Mouse (Mus musculus): ENCODE data around the gene Tacc2.

Tacc2 gene

DNA sequence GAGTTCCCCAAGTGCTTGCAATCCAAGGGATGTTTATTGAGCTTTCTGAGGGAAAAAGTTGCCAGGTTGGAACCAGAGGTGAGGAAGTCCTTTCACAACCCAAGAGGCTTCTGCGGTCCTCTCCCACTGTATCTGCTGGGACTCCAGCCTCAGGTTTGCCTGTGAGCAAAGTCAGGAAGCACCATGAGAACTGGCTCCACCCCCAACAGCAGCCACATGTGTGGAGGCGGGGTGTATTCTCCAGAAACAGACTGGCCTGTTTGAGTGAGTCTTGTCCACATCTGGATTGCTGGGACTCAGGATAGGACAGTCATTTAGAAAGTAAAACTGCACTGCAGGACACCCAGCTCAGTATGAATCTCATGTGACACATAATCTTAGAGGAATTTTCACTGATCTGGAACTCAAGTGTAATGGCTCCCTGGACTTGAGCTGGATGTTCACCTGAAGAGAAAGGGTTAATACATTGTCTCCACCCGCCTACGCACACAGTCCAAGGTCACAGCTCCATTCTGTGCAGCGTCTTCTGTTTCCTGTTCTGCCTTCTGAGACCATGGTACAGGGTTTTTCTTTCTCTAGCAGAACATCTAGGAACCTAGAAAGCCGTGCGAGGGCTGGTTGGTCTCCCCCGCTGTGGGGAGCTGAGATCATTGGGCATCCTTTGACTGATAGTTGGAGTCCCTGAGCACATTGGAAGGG, 149.6 kb downstream of the Tacc2 start:
- DNase-seq (ENCODE audit: low spot score) = no peak

- no peak for DNase-seq (ENCODE audit: low spot score)
Observed at GRCm38 (mm10) chr7:130727560-130727959, 150.3 kb downstream of the Tacc2 start.

DNA sequence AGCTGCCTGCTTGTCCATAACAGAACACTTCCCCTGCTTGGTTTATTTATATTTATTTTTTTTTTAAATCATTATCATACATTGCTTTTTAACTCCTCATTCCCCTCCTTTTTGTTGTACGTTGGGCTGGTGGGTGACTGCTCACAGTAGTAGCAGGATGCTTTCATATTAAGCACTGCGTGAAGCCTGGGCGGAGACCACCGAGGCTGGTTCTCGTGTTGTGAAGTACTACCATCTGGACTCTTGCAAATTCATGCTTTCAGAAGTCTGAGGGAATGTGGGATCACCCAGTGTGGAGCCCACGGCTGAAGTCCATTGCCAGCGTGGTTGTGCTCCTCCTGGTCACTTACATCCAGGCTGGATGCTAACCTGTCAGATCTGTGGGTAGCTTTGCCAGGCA, 154.6 kb downstream of the Tacc2 start:
- no peak for DNase-seq (ENCODE audit: low spot score)

- no peak for DNase-seq (ENCODE audit: low spot score)
Observed at GRCm38 (mm10) chr7:130732908-130733307, 155.7 kb downstream of the Tacc2 start.

DNA sequence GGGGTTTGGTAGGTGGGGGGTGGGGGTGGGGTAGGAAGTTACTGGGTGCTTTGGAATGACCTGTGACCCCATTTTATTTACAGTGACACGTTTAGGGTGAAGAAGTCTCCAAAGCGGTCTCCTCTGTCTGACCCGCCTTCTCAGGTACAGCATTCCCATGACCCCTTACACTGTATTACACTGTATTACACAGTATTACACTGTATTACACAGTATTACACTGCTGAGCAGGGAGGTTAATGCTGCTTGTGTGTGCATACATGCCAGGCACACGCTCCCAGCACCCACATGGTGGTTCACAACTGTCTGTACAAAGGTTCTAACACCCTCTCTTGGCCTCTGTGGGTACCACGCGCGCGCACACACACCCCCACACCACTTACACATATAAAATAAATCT, 156.2 kb downstream of the Tacc2 start:
- DNase-seq (ENCODE audit: low spot score) = no peak

GRCm38 (mm10) chr7:130734195-130734787, 157.1 kb downstream of the Tacc2 start:
- DNase-seq (ENCODE audit: low spot score) = no peak

GRCm38 (mm10) chr7:130741099-130741498, 163.9 kb downstream of the Tacc2 start:
- no peak for DNase-seq (ENCODE audit: low spot score)

DNA sequence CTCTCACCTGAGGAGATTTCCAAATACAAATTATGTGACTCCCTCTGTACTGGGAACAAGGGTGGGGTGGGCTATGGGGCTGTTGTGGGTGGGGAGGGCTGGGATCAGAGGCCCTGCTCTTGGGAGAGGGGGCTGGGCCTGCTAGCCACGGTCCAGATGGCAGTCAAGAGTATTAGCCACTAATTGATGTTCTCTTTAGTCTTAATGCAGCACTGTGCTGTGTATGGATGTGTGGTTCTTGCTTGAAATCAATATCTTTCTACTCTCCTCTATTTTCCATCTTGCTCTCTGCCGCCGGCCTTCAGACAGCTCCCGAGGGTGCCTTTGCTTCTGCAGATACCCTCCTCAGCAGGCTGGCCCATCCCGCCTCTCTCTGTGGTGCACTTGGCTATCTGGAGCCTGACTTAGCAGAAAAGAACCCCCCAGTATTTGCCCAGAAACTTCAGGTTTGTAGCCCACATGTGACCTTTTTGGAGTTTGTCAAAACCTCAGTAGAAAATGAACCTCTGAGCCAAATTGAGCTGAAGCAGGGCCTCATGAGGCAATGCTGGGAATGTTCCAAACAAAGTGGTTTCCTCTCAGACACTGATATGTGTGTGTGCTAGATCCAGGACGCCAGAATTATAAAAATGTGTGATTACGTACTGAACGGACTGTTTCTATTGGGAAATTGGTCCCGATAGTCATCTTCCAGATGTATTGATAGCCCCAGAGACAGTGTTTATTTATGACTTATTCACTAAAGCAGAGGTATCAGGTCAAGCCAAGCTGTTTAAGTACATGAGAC, 166.2 kb downstream of the Tacc2 start:
- DNase-seq (ENCODE audit: low spot score) = no peak

- no peak for DNase-seq (ENCODE audit: low spot score)
Observed at GRCm38 (mm10) chr7:130749165-130749564, 171.9 kb downstream of the Tacc2 start.

DNA sequence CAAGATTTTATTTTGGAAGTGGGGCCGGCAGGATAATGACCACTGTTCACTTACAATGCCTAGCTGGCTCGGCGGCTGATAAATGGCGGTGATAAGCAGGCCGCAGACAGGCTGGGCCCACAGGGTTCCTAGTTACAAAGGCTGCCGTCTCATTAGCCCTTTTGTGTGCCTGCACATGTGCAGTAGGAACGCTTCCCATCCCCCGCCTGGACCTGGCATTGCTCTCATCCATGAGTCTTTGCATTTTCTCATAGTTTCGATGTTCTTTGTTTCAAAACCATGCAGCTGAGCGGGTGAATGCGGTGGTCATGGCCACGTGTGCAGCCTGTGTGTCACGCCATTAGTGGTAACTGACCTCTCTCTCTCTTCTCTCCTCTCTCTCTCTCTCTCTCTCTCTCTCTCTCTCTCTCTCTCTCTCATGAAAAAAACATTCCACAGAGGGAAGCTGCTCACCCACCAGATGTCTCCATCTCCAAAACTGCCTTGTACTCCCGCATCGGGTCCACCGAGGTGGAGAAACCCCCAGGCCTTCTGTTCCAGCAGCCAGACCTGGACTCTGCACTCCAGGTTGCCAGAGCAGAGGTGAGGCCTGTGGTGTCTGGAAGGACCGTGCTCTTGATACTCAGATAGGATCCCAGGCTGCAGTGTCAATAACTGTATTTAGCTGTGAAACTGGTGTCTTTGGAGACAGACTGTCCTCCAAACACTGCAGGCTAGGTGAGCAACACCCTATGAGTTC, 173.7 kb downstream of the Tacc2 start:
- DNase-seq (ENCODE audit: low spot score) = no peak

- no peak for DNase-seq (ENCODE audit: low spot score)
Observed at GRCm38 (mm10) chr7:130751678-130752077, 174.4 kb downstream of the Tacc2 start.

GRCm38 (mm10) chr7:130754790-130755189, 177.6 kb downstream of the Tacc2 start:
- DNase-seq (ENCODE audit: low spot score) = no peak

GRCm38 (mm10) chr7:130756343-130756835, 179.2 kb downstream of the Tacc2 start:
- DNase-seq (ENCODE audit: low spot score) = no peak

GRCm38 (mm10) chr7:130757326-130757865, 180.2 kb downstream of the Tacc2 start:
- DNase-seq (ENCODE audit: low spot score) = no peak

DNA sequence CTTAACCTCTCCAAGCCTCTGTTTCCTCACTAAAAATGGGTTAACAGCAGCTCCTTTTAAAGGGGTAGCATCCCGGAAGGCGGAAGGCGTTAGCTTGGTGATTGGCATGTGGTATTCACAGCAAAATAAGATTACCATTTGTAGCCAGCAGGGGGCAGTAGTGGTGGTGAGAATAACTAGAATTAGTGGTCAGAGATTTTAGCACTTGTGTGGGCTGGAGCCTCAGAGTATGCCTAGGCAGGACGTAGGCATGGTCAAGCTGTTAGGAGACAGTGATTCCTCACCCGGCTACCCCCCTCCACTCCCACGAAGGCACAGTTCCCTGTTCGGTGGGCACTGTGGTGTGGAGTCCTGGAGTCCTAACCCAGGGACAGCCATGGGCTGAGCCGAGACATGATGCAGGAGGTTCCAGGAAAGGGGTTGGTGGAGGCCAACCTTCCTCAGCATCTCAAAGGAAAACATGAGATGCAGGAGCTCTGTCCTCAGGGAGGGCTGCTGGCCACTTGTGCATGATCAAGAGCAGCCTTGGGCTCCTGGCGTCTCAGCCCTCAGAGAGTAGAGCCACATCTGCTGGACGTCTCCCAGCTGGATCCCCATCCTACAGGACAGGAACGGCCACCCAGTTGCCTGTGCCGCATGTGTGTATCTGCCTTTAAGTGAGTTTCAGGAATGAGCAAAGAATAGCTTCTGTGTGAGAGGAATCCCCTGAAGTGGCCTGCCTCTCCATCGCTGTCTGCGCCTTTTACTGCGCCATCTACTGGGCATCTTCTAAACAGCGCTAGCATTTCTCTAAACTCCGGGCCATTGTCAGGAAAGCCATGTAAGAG, 185.0 kb downstream of the Tacc2 start:
- peak; percentile 66 for DNase-seq (ENCODE audit: low spot score)

DNA sequence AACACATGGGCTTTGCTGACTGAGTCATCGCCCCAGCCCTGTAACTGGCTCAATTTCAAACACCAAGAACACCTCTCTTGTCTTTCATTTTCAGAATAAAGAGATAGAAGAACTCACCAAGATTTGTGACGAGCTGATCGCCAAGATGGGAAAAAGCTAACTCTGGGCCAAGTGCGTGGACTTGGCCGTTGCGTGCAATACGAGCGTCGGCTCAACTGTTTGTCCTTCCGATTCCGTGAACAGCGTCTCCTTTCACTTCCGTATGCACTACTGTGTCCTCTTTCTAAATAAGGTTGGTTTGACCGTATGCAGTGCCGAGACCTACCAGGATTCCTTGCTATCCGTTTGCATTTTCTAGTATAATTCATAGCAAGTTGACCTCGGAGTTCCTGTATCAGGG, 186.9 kb downstream of the Tacc2 start:
- no peak for DNase-seq (ENCODE audit: low spot score)

DNA sequence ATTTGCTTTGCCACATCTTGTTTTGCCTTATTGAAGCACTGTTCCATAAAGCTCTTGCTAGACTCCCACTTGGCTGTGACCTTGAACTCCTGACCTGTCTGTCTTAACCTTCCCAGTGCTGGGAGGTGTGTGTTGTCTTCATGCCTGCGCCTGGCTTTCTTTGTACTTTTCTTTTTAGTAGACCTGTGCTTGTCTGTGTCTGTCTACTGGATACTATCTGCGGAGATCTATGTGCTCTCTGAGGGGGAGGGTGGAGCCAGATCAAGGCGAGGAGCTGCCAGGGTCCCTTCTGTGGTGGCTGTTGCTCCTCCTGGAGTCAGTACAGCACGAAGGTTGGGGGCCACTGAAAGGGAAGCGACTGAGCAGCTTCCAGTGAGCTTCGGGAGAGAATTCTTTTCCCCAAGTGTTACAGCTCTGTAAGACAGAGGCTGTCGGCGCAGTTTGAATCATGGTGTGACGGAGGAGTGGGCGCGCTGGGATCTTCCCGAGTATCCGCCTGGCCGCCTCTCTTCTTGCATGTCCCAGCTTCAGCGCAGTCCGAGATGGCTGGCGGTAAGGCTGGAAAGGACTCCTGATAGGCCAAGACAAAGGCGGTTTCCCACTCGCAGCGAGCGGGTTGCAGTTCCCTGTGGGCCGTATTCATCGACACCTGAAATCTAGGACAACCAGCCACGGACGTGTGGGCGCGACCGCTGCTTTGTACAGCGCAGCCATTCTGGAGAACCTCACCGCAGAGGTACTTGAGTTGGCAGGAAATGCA, 189.4 kb downstream of the Tacc2 start:
- no peak for DNase-seq (ENCODE audit: low spot score)

GRCm38 (mm10) chr7:130768151-130768550, 190.9 kb downstream of the Tacc2 start:
- no peak for DNase-seq (ENCODE audit: low spot score)

DNA sequence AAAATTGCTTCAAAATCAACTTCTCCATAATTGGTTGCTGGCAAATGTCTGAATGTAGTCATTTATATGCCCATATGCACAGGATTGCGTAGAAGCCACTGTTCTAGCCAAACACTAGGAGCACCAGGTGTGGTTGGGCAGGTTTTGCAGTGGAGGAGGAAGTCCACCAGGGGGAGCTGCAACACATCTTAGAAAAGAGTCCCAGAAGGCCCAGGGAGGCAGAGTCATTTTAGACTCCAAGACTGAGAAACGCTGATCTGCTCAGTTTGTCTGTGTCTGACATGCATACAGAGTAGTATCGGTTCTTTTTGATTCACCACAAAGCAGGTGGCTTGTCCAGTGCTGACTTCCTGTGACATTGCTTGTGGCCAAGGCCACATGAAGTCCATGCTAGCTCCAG, 193.5 kb downstream of the Tacc2 start:
- peak; percentile 85 for DNase-seq (ENCODE audit: low spot score)

GRCm38 (mm10) chr7:130773171-130773830, 196.1 kb downstream of the Tacc2 start:
- peak; percentile 55 for DNase-seq (ENCODE audit: low spot score)

All from ovary, postnatal 14 days (tissue).